Mouse (Mus musculus): Measurements from ENCODE around the gene Slc25a30.

- TF ChIP-seq CTCF (IDR thresholded peaks at IDR 0.05; ENCODE audit: control insufficient read depth, insufficient read depth, low read length), result no peak
- no peak for TF ChIP-seq POLR2A (IDR thresholded peaks at IDR 0.05; ENCODE audit: borderline replicate concordance, control insufficient read depth, low read depth, low read length)
These were observed 45.2 kb upstream of the Slc25a30 start for GRCm38 (mm10) chr14:75832031-75832430.
